Mouse (Mus musculus): ENCODE data around the gene Slc35e3.
"Not testable (repeated sequence)": the region's sequence is repeated elsewhere in the genome, so short reads cannot be mapped to it uniquely, and the experiment has no call there.

The Slc35e3 gene

DNA sequence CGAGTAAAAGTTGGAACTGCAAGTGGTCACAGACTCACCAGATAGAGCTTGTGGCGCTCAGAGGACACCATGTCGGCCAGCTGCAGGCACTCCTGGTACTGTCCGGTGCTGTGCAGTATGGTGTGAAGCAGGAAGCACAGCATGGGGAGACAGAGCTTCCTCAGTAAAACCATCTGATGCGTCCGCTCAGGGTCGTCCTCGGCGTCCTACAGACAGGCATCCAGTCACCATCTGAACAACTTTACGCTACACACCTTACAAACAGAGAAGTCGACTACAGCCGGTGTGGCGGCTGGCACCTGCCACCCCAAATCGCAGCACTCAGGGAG lies 5.1 kb upstream of the Slc35e3 start:
- DNase-seq (ENCODE audit: extremely low read depth, insufficient read length, low spot score), result no peak

DNA sequence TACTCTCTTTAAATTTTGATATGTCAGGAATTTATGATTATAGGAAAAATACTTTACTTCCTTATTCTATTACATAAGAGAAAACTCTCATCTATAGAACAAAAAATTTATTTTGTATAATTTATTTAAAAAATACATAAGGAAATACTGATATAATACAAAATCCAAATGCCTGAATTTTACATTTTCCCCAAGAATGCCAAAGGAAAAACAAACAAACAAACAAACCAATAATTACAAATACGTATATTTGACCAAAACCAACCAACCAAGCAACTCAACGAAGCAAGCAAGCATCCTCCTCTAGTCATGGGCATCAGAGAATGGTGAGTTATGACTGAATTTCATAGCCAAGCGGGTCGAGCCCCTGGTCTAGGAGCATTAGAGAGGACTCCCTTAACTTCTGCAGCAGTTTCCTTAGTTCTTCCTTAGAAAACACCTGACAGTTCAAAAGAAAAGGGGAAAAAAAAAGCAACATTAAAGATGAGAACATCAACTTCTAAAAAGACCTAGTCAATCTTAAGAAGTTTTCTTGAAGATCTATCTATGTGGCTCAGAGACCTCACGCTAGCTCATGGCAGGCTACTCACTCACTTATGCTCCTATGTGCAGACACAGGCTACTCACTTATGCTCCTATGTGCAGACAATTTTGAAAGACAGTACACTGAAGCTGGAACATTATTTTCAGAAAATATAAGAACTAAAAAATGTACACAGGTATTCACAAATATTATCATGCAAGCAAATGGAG lies 4.5 kb upstream of the Slc35e3 start:
- DNase-seq (ENCODE audit: extremely low read depth, insufficient read length, low spot score), result no peak

DNA sequence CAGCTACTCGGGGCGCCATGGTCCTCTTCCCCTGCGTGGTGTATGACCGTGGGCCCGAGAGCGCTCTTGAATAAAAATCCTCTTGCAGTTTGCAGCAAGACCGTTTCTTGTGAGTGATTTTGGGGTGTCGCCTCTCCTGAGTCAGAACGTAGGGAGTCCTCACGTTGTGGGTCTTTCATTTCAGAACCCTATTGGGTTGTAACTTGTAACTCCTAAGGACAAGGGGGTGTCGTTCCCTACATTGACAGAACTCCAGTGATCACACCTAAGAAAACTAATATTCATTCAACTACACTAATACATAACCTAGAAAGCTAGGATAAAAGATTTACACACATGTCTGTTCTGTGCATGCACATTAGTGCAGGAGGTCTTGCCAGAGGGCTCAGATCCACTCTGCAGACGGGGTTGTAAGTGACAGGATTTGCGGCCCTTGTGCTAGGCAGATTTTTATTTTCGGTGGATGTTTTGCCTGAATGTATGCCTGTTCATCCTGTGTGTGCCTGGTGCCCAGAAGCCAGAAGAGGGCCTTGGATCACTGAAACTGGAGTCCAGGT lies 3.7 kb upstream of the Slc35e3 start:
- no peak for DNase-seq (ENCODE audit: extremely low read depth, insufficient read length, low spot score)

DNA sequence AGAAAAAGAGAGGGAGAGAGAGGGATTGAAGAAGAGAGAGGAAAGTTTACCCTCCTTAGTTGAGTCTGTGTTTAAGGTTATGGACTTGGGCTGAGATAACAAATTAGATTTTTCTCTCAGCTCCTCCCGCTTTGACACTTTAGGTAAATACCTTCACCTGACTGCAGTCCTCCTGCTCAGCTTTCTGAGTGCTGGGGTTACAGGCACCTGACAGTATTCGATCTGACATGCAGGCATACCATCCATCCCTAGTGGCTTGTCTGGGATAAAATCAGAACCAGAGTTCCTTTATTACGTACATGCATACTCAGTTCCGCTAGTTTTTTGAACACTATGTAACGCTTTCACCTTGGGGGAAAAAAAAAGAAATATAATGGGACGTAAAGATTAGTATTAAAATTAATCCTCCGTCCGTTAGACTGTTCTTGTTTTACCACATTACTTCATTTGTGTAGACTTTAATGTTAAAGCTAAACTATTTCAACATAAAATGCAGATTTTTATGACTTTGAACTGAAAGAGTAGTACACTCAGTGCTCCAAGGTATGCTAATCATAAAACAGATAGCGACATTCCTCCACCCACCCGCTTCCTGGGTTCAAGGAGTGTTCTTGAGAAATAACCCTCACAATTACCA lies 3.0 kb upstream of the Slc35e3 start:
- DNase-seq (ENCODE audit: extremely low read depth, insufficient read length, low spot score), result no peak

DNA sequence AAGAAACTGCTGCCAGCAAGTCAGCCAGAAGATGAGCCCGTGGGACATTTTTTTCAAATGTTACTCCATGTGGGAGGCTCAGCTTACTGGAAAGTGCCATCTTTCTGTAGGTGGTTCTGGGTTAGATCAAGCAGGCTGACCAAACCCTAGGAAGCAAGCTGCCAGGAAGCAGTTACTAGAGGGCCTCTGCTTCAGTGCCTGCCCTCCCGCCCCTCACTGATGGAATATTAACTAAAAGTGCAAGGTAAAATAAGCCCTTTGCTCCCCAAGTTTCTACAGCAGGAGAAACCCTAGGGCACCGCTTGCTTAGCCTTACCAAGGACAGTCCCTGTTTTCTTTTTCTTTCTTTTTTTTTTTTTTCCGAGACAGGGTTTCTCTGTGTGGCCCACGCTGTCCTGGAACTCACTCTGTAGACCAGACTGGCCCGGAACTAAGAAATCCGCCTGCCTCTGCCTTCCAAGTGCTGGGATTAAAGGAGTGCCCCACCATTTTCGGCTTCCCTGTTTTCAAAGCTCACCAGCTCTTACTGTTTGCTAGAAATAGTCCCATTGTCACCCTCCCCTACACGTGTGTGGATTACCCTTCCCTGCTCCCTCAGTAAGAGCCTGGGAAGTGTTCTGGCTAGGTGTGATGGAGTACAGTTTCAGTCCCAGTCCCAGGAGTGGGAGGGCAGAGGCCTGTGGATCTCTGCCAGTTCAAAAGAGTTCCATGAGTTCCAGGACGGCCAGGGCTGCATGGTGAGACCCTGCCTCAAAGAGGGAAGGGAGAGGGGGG lies 2.3 kb upstream of the Slc35e3 start:
- no peak for DNase-seq (ENCODE audit: extremely low read depth, insufficient read length, low spot score)

DNA sequence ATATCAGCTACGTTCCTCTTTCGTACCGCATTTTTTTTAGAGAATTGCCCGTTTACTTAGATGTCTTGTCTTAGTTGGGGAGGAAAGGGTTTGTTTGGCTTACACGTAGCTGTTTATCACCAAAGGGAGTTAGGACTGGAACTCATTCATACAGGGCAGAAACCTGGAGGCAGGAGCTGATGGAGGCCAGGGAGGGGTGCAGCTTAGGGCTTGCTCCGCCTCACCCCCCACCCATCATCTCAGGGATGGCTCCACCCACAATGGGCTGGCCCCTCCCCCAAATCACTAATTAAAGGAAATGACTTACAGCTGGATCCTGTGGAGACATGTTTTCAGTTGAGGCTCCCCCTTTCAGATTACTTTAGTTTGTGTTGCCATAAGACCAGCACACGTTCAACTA lies 1.5 kb upstream of the Slc35e3 start:
- DNase-seq (ENCODE audit: extremely low read depth, insufficient read length, low spot score), result no peak

DNA sequence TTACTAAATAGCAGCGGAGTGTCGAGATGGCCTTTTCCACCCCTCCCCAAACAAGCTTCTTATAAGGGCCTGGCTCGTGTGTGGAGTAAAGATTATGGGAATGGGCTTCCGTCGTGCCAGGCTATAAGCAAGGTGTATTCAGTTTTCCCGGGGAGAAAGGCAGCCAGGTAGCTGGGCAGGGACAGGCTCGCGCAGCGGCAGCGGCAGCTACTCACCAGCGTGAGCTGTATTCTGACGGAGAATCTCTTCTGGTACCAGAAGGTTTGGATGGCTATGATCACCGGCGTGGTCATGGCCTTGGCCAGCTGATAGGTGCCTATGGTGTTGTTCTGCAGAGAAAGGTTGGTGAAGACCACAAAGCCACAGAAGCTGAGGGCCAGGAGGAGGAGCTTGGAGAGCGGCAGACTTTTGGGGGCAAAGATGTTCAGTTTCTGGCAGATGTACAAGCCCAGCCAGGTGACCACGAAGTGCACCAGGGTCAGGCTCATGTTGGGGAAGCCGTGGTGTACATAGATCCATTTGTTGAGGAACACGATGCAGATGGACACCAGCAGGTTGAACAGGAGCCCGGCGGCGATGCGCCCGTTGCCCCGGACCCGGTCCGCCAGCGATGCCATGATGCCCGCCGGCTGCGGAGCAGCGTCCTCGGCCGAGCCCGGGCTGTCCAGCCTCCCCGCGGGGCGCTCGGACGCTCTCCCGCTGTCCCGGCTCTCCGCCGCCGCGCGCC lies 432 bp downstream of the Slc35e3 start:
- peak; percentile 49 for DNase-seq (ENCODE audit: extremely low read depth, insufficient read length, low spot score)

DNA sequence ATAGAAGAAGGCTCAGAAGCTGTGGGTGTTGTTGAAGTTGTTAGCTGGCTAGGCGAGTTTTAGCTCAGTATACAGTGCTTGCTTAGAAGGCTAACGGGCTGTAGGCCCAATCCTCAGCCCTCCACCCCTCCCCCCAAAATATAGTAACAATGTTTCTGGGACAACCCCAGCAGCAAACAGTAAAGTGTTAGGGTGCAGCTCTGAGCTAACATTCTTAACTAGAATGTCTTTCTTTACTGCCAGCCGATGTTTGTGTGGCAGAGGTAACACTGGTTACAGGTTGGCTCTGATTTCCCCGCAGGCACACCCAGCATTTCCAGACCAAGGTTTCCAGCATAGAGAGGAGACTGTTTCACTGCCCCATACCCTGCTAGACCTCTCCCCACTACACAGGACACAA lies 2.2 kb downstream of the Slc35e3 start:
- DNase-seq (ENCODE audit: extremely low read depth, insufficient read length, low spot score), result no peak

DNA sequence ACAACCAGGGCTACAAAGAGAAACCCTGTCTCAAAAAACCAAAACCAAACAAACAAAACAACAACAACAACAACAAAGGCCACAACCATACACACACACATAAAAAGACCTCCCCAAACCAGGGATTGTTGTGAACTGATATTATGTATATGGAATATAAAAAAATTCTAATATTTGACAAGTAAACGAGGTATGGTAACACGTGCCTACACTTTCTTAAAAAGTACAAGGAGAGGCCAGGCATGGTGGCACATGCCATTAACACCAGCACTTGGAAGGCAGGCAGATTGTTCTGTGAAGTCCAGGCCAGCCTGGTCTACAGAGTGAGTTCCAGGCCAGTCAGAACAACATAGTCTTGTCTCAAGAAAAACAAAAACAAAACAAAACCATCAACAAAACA lies 3.0 kb downstream of the Slc35e3 start:
- DNase-seq (ENCODE audit: extremely low read depth, insufficient read length, low spot score), result no peak

DNA sequence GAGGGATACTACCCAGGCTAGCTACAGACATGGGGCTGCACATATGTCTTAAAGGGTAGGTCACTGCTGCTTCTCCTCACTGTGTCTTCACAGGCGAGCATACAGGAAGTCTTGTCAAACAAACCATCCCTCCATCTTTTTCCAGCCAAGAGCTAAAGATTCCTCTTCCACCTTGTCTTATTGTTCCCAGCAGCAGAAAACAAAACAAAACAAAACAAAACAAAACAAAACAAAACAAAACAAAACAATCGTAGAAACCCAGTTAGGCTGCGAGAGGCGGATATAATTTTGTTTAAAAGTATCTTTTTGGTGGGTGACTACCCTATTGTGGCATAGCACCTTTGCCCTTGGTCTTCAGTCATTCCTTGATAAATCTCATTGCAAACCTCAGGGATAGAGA lies 3.5 kb downstream of the Slc35e3 start:
- DNase-seq (ENCODE audit: extremely low read depth, insufficient read length, low spot score), result no peak

DNA sequence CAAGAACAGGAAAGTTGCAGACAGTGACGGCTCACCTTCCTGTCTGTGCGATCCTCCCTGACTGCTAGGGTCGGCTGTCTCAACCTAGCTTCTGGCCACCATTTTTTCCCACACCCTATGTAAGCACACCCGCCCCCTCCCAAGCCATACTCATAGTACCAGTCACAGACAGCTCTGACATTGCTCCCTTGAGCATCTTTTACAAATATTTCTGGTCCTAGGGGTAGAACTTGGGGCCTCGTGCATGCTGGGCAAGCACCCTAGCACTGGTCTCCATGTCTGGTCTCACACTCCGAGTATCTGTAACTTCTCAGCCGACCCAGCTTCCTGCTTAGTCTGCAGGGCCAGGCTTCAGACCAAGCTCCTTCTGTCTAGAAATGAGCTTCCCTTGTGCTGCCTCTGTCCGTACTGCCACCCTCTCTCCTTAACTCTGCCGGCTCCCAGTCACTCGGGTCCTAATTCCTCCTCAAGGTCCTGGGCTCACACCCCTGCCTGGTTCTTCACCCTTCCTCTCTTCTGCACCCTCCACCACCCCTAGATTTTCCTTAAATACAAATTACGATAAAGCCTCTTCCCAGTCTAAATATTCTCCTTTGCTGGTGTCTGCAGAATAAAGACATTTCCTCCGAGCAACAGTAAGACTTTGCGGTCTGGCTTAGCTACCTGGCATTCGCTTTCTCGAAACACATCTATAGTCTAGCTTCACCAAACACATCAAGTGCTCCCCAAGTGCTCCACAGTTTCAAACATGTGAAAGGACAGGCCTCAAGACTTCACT lies 4.3 kb downstream of the Slc35e3 start:
- no peak for DNase-seq (ENCODE audit: extremely low read depth, insufficient read length, low spot score)

DNA sequence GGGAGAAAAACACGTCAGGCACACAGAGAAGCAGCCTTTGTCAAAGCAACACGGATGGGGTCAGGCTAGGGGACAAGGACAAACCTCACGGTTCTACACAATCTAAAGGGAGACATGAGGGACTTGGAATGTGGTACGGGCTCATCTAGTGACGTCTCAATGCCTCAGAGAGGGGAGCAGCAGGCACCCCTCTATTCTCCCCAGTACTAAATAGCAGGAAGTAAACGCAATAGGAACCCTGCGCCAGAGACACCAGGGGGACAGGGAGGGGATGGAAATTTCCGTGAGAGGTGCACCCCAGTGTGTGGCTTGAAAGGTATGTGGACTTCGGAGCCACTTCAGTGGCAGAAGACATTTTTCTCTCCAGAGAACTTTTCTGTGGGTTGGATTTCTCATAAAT lies 5.2 kb downstream of the Slc35e3 start:
- no peak for DNase-seq (ENCODE audit: extremely low read depth, insufficient read length, low spot score)

DNA sequence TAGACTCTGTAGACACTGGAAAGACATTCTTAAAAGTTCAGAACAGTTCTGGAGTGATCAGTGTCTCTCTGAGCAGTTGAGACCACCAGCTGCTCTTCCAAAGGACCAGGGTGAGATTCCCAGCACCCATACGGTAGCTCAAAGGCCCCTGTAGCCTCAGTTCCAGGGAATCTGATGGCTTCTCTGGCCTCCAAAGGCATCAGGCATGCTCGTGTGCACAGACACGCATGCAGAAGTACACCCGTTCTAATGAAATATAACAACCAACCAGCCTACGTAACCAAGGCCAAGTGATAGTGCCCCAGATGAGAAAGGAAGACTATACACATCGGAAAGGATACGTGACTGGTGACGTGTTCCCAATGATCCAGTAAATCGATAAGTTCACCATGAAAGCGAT lies 6.0 kb downstream of the Slc35e3 start:
- DNase-seq (ENCODE audit: extremely low read depth, insufficient read length, low spot score), result no peak

DNA sequence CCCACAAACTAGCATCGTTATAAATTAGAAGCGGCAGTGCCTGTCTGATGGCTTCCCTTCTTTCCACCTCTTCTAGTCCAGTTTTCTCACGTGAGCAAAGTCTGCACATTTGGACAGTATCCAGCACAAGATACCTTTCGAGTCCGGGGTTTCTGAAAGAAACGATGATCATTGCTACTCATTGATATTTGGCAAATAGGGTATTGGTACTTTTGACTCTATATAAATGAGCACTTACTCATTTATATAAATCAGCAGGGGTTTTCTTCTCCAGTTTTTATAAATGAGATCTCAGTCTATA lies 6.6 kb downstream of the Slc35e3 start:
- DNase-seq (ENCODE audit: extremely low read depth, insufficient read length, low spot score), result no peak

DNA sequence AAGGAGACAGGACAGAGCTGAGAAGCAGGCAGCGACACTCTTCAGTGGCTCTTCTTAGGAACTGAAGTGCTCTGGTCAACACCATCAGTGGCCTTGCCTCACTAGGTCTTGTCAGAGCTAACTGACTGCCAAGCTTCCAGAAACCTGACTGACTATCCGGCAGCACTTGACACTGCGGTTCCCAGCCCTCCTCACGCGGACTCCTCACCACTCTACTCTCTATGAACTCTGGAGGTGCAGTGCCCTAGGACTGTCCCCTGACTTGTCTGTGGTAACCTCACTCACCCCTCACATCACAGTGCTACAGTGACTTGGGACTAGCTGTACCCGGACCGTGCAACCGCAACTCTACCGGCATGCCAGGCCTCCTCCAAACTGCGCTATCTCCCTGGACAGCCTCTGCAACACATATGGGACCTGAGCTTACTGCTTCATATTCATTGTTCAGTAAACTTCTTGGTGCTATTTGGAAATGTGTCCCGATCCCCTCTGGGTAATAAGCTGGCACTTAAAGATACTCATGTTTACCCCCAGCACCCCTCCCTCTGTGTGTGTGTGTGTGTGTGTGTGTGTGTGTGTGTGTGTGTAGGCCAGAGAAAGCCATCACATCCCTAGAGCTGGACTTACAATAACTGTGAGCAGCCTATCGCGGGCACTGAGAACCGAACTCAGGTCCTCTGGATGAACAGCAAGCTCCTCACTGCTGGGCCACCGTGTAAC lies 7.1 kb downstream of the Slc35e3 start:
- DNase-seq (ENCODE audit: extremely low read depth, insufficient read length, low spot score), result no peak

DNA sequence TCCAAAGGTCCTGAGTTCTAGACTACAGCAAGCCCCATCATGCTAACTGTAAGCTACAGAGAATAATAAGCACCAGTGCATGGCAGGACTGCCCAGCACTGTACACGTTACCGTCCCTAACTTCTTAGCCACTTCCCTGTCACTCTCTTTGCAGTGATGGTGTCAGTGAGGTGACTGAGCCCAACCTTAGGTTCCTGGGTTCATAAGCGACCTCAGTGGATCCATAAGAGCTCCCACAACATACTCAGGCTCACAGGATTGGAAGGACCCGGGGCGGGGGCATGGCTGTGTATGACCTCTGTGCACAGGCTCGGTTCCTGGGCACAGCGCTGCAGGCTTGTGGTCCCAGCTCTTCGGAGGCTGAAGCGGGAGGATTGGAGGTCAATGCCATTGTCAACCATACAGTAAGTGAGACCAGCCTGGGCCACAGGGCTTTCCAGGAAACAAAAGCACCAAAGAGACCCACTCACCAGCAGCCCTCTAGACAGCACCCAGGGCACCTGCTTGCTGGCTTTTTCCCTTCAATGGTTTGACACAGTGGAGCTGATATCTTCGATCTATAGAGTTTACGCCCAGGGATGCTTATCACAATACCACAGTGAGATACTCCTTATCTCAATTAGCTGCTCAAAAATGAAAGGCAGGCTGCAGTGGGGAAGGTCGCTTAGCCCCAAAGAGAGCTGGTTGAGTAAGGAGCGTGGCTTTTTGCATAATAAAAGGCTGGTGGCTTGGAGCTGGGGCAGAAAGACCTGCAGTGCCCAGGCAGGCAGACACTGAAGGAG lies 7.8 kb downstream of the Slc35e3 start:
- DNase-seq (ENCODE audit: extremely low read depth, insufficient read length, low spot score), result no peak

DNA sequence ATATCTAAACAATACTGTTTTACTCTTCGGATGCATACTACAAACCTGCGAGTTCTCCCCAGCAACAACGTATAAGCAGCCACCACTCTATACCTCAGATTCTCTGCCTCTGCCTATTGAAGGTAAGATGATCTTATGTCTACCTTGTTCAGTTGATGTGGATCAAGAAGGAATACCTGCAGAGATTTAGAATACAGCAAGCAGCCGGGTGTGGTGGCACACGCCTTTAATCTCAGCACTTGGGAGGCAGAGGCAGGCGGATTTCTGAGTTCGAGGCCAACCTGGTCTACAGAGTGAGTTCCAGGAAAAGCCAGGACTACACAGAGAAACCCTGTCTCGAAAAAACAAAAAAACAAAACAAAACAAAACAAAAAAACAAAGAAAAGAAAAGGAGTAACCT lies 8.7 kb downstream of the Slc35e3 start:
- not testable (repeated sequence) for DNase-seq (ENCODE audit: extremely low read depth, insufficient read length, low spot score)

DNA sequence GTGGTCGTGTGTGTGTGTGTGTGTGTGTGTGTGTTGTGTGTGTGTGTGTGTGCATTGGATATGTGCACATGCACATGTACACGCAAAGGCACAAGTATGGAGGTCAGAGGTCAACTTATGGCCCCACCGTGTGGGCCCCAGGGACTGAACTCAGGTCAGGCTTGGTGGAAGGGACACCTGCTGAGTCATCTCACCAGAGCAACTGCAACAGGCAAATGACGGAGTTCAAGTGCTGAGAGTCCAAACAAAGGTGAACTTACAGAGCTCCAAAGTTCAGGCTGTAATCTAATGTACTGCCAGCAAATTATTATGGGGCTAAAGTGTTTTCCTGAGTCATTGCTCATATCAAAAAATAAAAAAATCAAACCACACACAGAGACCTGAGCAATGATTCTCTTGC lies 9.1 kb downstream of the Slc35e3 start:
- no peak for DNase-seq (ENCODE audit: extremely low read depth, insufficient read length, low spot score)

DNA sequence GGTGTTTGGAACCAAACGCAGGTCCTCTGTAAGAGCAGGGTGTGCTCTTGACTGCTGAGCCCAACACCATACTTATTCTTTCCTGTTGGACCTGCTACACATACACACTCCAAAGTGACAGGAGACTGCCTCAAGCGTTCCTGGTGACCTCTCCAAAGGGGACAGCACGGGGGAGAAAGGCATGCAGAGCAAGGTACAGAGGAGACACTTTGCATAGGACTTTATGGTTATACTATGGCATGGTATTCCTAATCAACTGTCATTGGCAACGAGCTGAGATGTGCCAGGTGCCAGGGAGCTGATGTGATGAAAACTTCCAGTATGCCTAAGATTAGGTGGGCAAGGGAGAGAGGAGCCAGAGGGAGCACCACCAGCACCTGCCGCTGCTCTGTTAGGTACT lies 9.6 kb downstream of the Slc35e3 start:
- DNase-seq (ENCODE audit: extremely low read depth, insufficient read length, low spot score), result no peak
